Mouse (Mus musculus) kidney, adult 10 weeks (tissue): ENCODE results near the gene Atg13. TPM values are rescaled to one million over a fixed set of nuclear protein-coding genes. Genes with fewer than 3 reads are reported as not detected.

Experiments
- polyA plus RNA-seq: library from polyadenylated mRNA; stranded (reverse); fragments of 350-450 nt; fragmentation: Illumina TruSeq; extraction: RNeasy Lipid Tissue Mini Kit (QIAGEN cat#74804); gene quantifications from one replicate; pipeline ENCODE4 v1.2.3, GENCODE M21; 2014; ENCODE audit warnings: low read depth, low replicate concordance

The Atg13 gene
- 14.1 TPM for polyA plus RNA-seq

GRCm38 (mm10) chr2:91710272-91711234, at the start of gene Atg13, which contains the start of gene Harbi1:
TSS of gene Atg13 (minus strand) at chr2:91710576.
TSS of gene Harbi1 (plus strand) at chr2:91710852.

GRCm38 (mm10) chr2:91729971-91730821, 19.8 kb upstream of the Atg13 start, which contains the start of gene Ambra1:
TSS of gene Ambra1 (plus strand) at chr2:91730134.

GRCm38 (mm10) chr2:91649553-91650359, 60.6 kb downstream of the Atg13 start, which contains the start of the genes Zfp408 and Arhgap1:
TSS of gene Zfp408 (minus strand) at chr2:91649791.
TSS of gene Arhgap1 (plus strand) at chr2:91649860.

GRCm38 (mm10) chr2:91636229-91636628, 74.1 kb downstream of the Atg13 start, which contains the start of gene F2:
TSS of gene F2 (minus strand) at chr2:91636414.

Other genes with a start within 250 kb of the Atg13 start
- gene Ckap5, start 183.8 kb downstream of the Atg13 start, polyA plus RNA-seq = 37.9 TPM
- not detected for gene F2, start 74.2 kb downstream of the Atg13 start, polyA plus RNA-seq
- gene Zfp408, start 60.8 kb downstream of the Atg13 start, polyA plus RNA-seq = 1.3 TPM
- gene Arhgap1, start 60.7 kb downstream of the Atg13 start, polyA plus RNA-seq = 16.4 TPM
- gene Harbi1, start 276 bp upstream of the Atg13 start, polyA plus RNA-seq = 18.5 TPM
- 4.4 TPM for gene Ambra1, start 19.6 kb upstream of the Atg13 start, polyA plus RNA-seq
- not detected for gene Chrm4, start 216.7 kb upstream of the Atg13 start, polyA plus RNA-seq
- 1.8 TPM for gene Mdk, start 221.7 kb upstream of the Atg13 start, polyA plus RNA-seq
- not detected for gene Gm9821, start 235.1 kb upstream of the Atg13 start, polyA plus RNA-seq